Mouse (Mus musculus) E14TG2a.4 (cell line): ENCODE results near the gene E2f4.

Experiments used
- H3K27me3 ChIP-seq: 2 replicates; pipeline ENCODE4 v1.6.1; 2014; ENCODE audit warnings: low read length, control low read depth; ENCODE audit not compliant: insufficient read depth
- H3K36me3 ChIP-seq: 2 replicates; pipeline ENCODE4 v1.6.1; 2014; ENCODE audit warnings: low read length, control low read depth; ENCODE audit not compliant: insufficient read depth
- H3K4me1 ChIP-seq: replicated peaks from 2 replicates; pipeline ENCODE4 v1.6.1; 2014; ENCODE audit warnings: low read depth, low read length, control low read depth
- H3K4me3 ChIP-seq: replicated peaks from 2 replicates; pipeline ENCODE4 v1.5.1; 2014; ENCODE audit warnings: mild to moderate bottlenecking, low read length
- H3K9me3 ChIP-seq: 2 replicates; pipeline ENCODE4 v1.6.1; 2014; ENCODE audit warnings: low read length, control low read depth
- CTCF ChIP-seq: conservative IDR thresholded peaks from 2 replicates; pipeline ENCODE4 v1.5.1; 2014; ENCODE audit warnings: low read length
- NANOG ChIP-seq: IDR thresholded peaks from 2 replicates; pipeline ENCODE4 v1.6.1; 2014; ENCODE audit warnings: borderline replicate concordance, low read length, mixed read lengths
- POU5F1 ChIP-seq: IDR thresholded peaks from 2 replicates; pipeline ENCODE4 v1.6.1; 2014; ENCODE audit warnings: low read length, borderline replicate concordance

Gene E2f4

DNA sequence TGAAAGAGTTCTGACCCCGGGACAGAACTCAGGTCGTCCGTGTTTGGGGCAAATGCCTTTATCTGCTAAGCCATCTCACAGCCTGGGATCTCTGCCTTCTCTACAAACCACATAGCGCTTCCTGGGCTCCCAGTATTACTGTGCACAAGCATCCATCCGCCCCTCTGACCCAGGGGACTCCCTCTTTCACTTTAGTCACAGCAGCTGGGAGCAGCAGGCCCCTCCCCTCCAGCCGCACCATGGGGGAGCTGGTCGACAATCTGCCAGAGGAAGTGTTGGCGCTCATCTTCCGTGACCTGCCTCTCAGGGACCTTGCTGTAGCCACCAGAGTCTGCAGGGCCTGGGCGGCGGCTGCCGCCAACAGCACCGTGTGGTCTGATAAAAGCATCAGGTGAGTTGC, 30.7 kb upstream of the E2f4 start:
- TF ChIP-seq POU5F1 (no peak), NANOG (no peak), CTCF (no peak)
- Histone ChIP-seq H3K4me3 (0 out of 2 replicates have a peak overlapping the region, but pooled peaks have one; percentile 10), H3K9me3 (no peaks in the 10 kb centered on the region), H3K36me3 (no peaks in the 10 kb centered on the region), H3K4me1 (peaks cover 80% of the 10 kb centered on the region), H3K27me3 (peaks cover 94% of the 10 kb centered on the region)

DNA sequence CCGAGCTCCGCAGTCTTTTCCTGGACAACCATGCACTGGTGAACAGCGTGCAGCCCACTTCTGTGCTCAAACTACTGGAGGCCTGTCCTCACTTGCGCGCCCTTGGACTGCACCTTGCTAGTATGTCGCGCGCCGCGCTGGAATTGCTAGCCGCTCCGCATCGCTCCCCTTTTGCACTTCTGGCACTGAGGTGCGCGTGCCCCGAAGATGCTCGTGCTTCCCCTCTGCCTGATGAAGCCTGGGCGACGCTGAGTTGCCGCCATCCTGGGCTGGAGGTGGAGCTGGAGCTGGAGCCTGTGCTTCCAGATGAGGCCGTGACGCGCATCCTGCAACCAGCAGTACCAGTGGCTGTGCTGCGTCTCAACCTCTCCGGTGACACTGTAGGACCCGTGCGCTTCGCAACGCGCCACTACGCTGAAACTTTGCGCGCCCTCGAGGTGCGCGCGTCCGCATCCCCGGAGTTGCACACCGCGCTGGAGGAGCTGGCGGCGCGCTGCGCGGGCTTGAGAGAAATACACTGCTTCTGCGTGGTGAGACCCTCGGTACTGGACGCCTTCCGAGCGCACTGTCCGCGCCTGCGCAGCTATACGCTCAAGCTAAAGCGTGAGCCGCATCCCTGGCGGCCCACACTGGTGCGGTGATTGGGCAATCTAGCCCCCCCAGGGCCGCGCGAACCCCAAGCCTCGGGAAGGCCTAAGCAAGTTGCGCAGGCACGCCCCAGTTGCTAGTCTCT, 29.0 kb upstream of the E2f4 start:
- TF ChIP-seq CTCF (no peak), POU5F1 (no peak), NANOG (no peak)
- Histone ChIP-seq H3K36me3 (no peaks in the 10 kb centered on the region), H3K4me3 (peak overlapping the region; percentile 78), H3K27me3 (peaks cover 96% of the 10 kb centered on the region), H3K9me3 (no peaks in the 10 kb centered on the region), H3K4me1 (peaks cover 70% of the 10 kb centered on the region)

DNA sequence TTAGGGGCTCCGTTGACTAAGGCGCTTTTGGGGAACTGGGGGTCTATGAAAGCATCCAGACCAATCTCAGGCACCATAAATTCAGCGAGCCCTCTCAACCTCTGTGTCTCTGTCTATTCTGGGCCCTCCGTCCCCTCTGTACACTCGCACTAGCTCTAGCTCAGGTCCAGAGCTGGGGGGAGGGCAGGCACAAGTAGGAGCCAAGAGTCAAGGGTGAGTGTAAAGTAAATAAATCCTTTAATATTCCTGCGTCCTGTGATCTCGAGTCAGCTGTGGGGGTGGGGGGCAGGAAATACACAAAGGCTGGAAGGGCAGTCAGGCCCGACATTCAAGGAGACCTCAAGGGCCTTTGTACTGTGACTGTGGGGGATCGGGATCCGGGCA, 28.4 kb upstream of the E2f4 start:
- peak overlapping the region; percentile 78 for H3K4me3 ChIP-seq
- no peaks in the 10 kb centered on the region for H3K36me3 ChIP-seq
- H3K9me3 ChIP-seq: no peaks in the 10 kb centered on the region
- H3K4me1 ChIP-seq: peaks cover 65% of the 10 kb centered on the region
- TF ChIP-seq NANOG (no peak), POU5F1 (no peak), CTCF (no peak)
- H3K27me3 ChIP-seq: peaks cover 97% of the 10 kb centered on the region

DNA sequence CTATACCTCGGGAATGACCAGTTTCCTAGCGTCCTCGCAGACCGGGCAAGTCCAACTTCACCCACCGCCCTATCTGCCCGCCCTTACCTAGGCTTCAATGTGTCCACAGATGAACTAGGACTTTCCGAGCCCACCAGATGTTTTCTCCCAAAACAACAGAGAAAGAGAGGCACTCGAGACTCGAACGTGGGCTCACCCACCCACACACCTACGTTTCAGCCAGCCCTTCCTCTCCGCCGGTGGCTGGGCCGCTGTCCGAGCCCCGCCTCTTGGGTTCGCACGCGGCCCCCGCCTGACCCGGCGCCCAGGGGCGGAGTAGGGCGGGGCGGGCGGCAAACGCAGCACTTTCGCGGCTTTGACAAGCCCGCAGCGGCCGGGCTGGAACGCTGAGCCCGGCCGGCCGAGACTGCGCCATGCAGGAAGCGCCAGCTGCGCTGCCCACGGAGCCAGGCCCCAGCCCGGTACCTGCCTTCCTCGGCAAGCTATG, 28.0 kb upstream of the E2f4 start, which contains the start of gene Hsf4:
Gene Hsf4, plus strand, starts transcription at position 341 of the 487 bp plus-strand sequence.
- Histone ChIP-seq H3K4me1 (peaks cover 64% of the 10 kb centered on the region), H3K9me3 (no peaks in the 10 kb centered on the region), H3K27me3 (peaks cover 97% of the 10 kb centered on the region), H3K36me3 (no peaks in the 10 kb centered on the region), H3K4me3 (peak within 1 kb of the TSS; percentile 78)
- TF ChIP-seq CTCF (no peak), NANOG (no peak), POU5F1 (no peak)

DNA sequence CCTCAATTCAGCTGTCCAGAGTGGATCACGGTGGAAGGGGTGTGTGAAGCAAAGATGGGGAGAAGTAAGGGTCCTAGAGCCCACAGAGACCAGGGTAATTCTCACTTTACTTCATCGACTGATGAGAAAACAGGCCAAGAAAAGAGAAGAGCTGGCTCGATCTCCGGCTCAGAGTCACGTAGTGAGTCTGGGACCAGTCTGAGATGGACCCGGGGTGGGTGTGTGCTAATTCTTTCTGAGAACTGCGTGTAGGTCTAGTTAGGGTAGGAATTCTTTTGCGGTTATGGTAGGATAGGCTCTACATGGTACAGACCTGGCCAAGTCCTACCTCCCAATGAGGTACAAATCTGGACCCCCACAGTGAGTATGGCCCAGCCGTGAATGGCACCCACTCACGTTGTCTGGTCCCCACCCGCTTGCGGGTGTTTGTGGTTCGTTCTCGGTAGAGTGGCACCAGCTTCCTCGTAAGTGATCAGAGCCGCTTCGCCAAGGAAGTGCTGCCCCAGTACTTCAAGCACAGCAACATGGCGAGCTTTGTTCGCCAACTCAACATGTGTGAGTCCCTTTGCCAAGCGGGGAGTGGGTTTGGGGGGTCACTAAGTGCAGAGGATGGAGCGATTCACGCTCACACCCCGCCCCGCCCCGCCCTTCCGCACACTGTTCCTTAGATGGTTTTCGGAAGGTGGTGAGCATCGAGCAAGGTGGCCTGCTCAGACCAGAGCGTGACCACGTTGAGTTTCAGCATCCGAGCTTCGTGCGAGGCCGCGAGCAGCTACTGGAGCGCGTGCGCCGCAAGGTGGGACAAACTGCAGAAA, 27.2 kb upstream of the E2f4 start:
- Histone ChIP-seq H3K36me3 (no peaks in the 10 kb centered on the region), H3K27me3 (peaks cover 97% of the 10 kb centered on the region), H3K9me3 (no peaks in the 10 kb centered on the region), H3K4me1 (peaks cover 64% of the 10 kb centered on the region), H3K4me3 (peak overlapping the region; percentile 78)
- TF ChIP-seq POU5F1 (no peak), CTCF (no peak), NANOG (no peak)

DNA sequence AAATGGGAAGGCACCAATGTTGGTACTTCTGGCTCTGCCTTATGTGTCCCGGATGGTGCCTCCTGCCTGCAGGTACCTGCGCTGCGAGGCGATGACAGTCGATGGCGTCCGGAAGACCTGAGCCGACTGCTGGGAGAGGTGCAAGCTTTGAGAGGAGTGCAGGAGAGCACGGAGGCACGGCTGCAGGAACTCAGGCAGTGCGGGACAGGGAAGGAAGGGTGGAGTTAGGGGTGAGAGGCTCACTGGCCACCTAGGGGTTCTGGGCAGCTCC, 26.6 kb upstream of the E2f4 start:
- H3K4me1 ChIP-seq: peaks cover 67% of the 10 kb centered on the region
- TF ChIP-seq NANOG: no peak
- TF ChIP-seq POU5F1: no peak
- TF ChIP-seq CTCF: no peak
- H3K36me3 ChIP-seq: no peaks in the 10 kb centered on the region
- peak overlapping the region; percentile 46 for H3K4me3 ChIP-seq
- H3K9me3 ChIP-seq: no peaks in the 10 kb centered on the region
- H3K27me3 ChIP-seq: peaks cover 98% of the 10 kb centered on the region

DNA sequence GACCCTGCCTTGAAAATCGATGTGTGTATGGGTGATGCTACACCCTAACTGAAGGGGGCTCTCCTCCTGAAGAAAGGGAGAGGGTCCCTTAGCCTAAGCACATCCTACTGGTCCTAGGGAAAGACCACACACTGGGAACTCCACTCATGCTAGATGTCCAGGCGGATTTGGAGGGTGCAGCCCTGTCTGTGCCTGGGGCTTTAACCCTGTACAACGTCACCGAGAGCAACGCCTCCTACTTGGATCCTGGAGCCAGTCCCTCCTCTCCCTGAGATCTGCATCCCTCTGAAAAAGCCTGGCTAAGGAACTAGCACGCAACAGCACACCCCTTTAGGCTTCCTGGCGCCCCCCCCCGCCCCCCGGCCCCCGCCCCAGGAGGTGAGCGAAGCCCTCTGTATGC, 22.1 kb upstream of the E2f4 start:
- no peaks in the 10 kb centered on the region for H3K9me3 ChIP-seq
- H3K27me3 ChIP-seq: peaks cover 98% of the 10 kb centered on the region
- TF ChIP-seq CTCF: no peak
- no peak for TF ChIP-seq POU5F1
- TF ChIP-seq NANOG: no peak
- H3K36me3 ChIP-seq: peaks cover 6% of the 10 kb centered on the region; the same call in 1 of the 2 replicates
- H3K4me1 ChIP-seq: peaks cover 57% of the 10 kb centered on the region
- H3K4me3 ChIP-seq: no peak overlapping the region

DNA sequence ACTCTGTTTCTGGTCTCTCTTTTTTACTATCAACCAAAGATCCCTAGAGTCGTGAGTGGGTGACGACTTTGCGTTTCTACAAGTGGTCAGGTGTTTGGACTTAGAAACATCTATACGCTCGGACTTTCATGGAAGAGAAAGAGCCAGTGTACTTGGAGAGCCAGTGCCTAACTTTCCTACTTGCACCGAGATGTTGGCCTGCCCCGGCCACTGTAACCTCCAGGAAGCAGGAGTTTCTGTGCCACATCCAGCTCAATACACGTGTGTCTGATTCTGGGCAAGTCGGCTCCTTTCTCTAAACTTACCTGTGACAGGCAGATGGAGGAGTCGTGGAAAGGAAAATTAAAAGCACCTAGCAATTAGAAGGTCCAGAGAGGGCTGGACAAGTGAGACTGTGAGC, 21.6 kb upstream of the E2f4 start, which contains the start of gene Nol3:
Gene Nol3, plus strand, starts transcription at position 301 of the 400 bp plus-strand sequence.
- Histone ChIP-seq H3K9me3 (no peaks in the 10 kb centered on the region), H3K4me3 (peak within 1 kb of the TSS; percentile 67), H3K36me3 (peaks cover 10% of the 10 kb centered on the region; the same call in 1 of the 2 replicates), H3K27me3 (peaks cover 98% of the 10 kb centered on the region), H3K4me1 (peaks cover 53% of the 10 kb centered on the region)
- TF ChIP-seq POU5F1 (no peak), NANOG (no peak), CTCF (no peak)
